Mouse (Mus musculus) gonadal fat pad, adult 2 months (tissue): ENCODE measurements at regions not wholly inside any gene's neighbourhood (a gene's known extent, or its start where the extent isn't known, plus 50 kb on each side); places are given as distances from the start of the nearest gene placed in this dataset.

Experiments used
- DNase-seq: peaks from one replicate; pipeline ENCODE4 v3.0.0-alpha.2; 2012; ENCODE audit warnings: low read depth

- no peak for DNase-seq
Observed at GRCm38 (mm10) chr10:119054191-119055175, 184.5 kb upstream of the Dyrk2 start.

- DNase-seq = no peak
Observed at GRCm38 (mm10) chr10:119052441-119053041, 182.5 kb upstream of the Dyrk2 start.

GRCm38 (mm10) chr10:119051598-119051997, 181.6 kb upstream of the Dyrk2 start:
- no peak for DNase-seq

- DNase-seq = no peak
Observed at GRCm38 (mm10) chr10:119050017-119050685, 180.1 kb upstream of the Dyrk2 start.

- DNase-seq = no peak
Observed at GRCm38 (mm10) chr10:119048643-119049420, 178.8 kb upstream of the Dyrk2 start.

- no peak for DNase-seq
Observed at GRCm38 (mm10) chr10:119045059-119045458, 175.1 kb upstream of the Dyrk2 start.

- no peak for DNase-seq
Observed at GRCm38 (mm10) chr10:119043069-119043468, 173.1 kb upstream of the Dyrk2 start.

GRCm38 (mm10) chr10:119040205-119040604, 170.2 kb upstream of the Dyrk2 start:
- DNase-seq = no peak

- DNase-seq = no peak
Observed at GRCm38 (mm10) chr10:119039732-119040131, 169.7 kb upstream of the Dyrk2 start.

- DNase-seq = no peak
Observed at GRCm38 (mm10) chr10:119038991-119039390, 169.0 kb upstream of the Dyrk2 start.

- DNase-seq = no peak
Observed at GRCm38 (mm10) chr10:119037781-119038180, 167.8 kb upstream of the Dyrk2 start.

GRCm38 (mm10) chr10:119035863-119036262, 165.9 kb upstream of the Dyrk2 start:
- no peak for DNase-seq

- DNase-seq = no peak
Observed at GRCm38 (mm10) chr10:119034396-119034795, 164.4 kb upstream of the Dyrk2 start.

- DNase-seq = no peak
Observed at GRCm38 (mm10) chr10:119031282-119032275, 161.6 kb upstream of the Dyrk2 start.

- DNase-seq = no peak
Observed at GRCm38 (mm10) chr10:119028480-119029137, 158.6 kb upstream of the Dyrk2 start.

GRCm38 (mm10) chr10:119027241-119027901, 157.4 kb upstream of the Dyrk2 start:
- DNase-seq = no peak

GRCm38 (mm10) chr10:119026291-119026690, 156.3 kb upstream of the Dyrk2 start:
- DNase-seq = no peak

- no peak for DNase-seq
Observed at GRCm38 (mm10) chr10:119024425-119024824, 154.4 kb upstream of the Dyrk2 start.

GRCm38 (mm10) chr10:119019082-119019481, 149.1 kb upstream of the Dyrk2 start:
- DNase-seq = no peak
